Mouse (Mus musculus): Measurements from ENCODE around the gene Igflr1. TPM values are rescaled to one million over a fixed set of nuclear protein-coding genes. Genes with fewer than 3 reads are reported as not detected.

The Igflr1 gene
- total RNA-seq (2021) = 1 to 10 TPM; 1.5 to 1.7 TPM
- long read RNA-seq, experiment 1 = 0 reads
- long read RNA-seq, experiment 2, partial matches to known transcripts = 0 of 1 reads
- long read RNA-seq, experiment 2, other reads (novel, unspliced or antisense) = 1 of 1 reads

DNA sequence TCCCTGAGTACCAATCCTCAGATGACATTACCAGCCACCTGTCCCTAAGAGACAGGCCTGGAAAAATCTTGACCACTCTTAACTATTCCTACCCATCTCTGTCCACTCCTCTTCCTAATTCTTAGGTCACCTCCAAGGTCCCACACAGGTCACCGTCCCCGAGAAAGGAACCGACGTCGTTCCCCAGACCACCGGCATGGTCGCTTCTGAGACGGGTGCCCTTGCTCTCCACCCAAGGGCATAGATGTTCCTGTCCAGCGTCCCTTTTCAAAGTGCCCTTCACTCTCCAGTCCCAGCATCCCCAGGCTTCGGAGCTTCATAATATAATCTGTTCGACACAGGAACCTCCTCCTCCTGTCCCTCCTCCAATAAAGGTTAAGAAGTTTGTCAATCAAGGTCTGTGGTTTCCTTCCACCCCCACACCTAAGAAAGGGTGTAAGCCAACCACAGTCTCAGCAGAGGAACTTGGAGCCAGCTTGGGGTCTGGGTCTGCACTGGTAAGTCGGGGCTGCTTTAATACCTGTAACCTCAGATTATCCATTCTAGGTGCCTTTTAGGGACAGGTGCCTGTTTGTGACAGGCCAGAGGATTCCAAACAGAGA is at the start of gene Igflr1:
Gene Igflr1 (plus strand): TSS at position 458 of the 602 bp plus-strand sequence.
- DNase-seq (ENCODE audit: low spot score in 2 of 2) = no peak

- no peak for DNase-seq (ENCODE audit: low spot score in 2 of 2)
Observed at GRCm38 (mm10) chr7:30518325-30518724, 46.9 kb upstream of the Igflr1 start.

- no peak for DNase-seq (ENCODE audit: low spot score in 2 of 2)
Observed at GRCm38 (mm10) chr7:30520396-30520795, 44.8 kb upstream of the Igflr1 start.

DNA sequence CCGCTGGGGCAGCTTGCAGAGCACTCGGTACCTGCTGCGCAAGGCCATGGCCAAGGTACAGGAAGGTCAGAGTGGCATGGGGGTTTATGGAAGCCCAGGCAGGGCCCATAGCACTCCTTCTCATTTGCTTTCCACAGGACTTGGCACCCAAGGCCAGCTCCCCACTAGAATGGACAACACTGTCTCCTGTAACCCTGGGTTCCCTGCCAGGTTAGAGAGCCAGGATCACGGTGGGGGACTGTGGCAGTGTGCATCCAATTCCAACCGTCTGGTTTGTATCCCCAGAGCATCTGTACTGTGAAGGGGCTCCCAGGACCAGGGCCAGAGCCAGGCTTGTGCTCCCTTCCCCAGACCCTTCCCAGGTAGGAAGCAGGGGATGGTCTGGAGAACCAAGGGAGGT is 44.4 kb upstream of the Igflr1 start:
- no peak for DNase-seq (ENCODE audit: low spot score in 2 of 2)

GRCm38 (mm10) chr7:30522871-30523270 is 42.4 kb upstream of the Igflr1 start:
- DNase-seq (ENCODE audit: low spot score in 2 of 2) = no peak

DNA sequence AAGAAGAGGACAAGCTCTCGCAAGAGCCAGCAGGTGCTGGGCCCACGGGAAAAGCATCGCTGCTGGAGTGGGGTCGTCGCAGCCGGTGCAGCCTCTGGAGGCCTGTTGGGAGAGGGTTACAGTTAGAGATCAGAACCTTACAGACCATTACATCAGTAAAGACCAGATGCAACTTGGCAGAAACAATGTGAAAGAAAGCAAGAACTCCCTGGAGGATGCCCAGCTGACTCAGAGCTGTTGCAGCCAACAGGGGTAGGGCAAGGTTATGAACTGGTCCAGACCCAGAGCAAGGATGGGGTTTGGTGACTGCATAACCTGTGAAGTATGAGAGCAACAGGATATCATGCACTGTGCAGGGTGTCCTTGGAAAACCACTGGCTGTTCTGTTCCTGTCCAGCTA is 40.7 kb upstream of the Igflr1 start:
- no peak for DNase-seq (ENCODE audit: low spot score in 2 of 2)

- no peak for DNase-seq (ENCODE audit: low spot score in 2 of 2)
Observed at GRCm38 (mm10) chr7:30525954-30526353, 39.3 kb upstream of the Igflr1 start.

GRCm38 (mm10) chr7:30526399-30526798 is 38.8 kb upstream of the Igflr1 start:
- no peak for DNase-seq (ENCODE audit: low spot score in 2 of 2)

DNA sequence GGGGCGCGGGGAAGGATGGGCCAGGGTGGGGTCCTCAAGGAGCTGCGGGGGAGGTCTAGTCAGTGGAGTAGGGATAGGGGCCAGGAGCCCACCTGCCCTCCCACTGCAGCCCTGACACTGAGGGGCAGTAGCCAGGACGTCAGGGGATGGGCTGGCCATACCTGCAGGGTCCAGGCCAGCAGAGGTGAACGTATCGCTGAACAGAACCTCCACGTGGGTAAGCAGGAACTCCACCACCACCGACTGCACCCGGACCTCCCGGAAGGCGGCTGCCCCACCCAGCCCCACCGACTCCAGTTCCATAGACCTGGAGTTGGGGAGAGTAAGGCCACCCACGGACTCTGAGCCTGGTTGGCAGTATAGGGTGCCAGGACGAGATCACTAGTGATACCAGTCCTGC is 38.2 kb upstream of the Igflr1 start:
- no peak for DNase-seq (ENCODE audit: low spot score in 2 of 2)

GRCm38 (mm10) chr7:30531291-30531815 is 33.9 kb upstream of the Igflr1 start:
- no peak for DNase-seq (ENCODE audit: low spot score in 2 of 2)

DNA sequence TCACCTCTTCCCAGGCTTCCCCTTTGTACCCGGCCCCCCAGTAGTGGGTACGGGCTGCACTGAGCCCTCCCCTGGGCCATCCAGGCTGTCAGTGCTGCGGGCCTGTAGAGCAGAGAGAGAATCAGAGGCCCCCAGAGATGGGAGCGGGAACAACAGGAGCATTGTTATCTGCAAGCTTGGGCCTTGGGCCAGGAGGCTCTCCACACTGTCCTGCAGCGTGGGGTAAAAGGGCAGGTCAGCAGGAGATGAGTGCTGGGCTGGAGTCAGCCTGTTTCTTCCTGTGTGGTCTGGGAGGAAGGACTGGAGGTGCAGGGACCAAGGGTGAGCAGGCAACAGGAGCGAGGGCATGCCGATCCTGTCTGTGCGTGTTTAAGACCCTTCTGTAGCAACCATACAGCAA is 32.3 kb upstream of the Igflr1 start:
- peak in 1 of 2 experiments; percentile 47 for DNase-seq (ENCODE audit: low spot score in 2 of 2)

- no peak for DNase-seq (ENCODE audit: low spot score in 2 of 2)
Observed at GRCm38 (mm10) chr7:30533941-30534632, 31.1 kb upstream of the Igflr1 start.

- DNase-seq (ENCODE audit: low spot score in 2 of 2) = peak; percentile 92 to 96
Observed at GRCm38 (mm10) chr7:30534633-30535577, 30.3 kb upstream of the Igflr1 start, which contains the start of gene Arhgap33. Arhgap33 (minus strand) TSS chr7:30535060.

- DNase-seq (ENCODE audit: low spot score in 2 of 2) = no peak
Observed at GRCm38 (mm10) chr7:30540572-30540971, 24.7 kb upstream of the Igflr1 start.

DNA sequence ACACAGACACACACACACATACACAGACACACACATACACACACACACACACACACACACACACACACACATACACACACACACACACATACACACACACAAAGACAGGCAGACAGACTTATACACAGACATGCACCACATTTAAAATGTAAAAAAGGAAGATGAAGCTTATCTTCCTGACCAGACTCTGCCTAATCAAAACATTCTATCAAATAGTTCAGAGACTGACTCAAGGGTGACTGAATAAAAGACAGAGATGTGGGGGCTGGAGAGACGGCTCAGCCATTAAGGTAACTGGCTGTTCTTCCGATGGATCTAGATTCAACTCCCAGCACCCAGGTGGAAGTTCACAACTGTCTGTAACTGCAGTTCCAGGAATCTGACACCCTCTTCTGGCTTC is 20.9 kb upstream of the Igflr1 start:
- no peak for DNase-seq (ENCODE audit: low spot score in 2 of 2)

DNA sequence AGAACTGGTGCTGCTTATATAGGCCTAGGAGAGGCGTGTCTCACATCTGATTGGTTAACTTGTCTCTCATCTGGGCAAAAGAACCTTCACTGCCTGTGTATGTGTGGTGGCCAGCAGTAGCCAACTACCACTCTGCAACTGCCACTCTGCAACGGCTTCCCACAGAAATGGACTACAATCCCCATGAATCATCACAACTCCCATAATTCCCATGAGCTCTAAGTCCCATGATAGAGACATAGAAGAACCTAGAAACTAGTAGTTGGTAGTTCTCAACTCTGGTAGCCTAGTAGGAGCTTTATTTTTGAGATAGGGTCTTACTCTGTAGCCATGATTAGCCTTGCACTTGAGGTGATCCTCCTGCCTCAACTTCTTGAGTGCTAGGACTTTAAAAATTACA is 15.3 kb upstream of the Igflr1 start:
- no peak for DNase-seq (ENCODE audit: low spot score in 2 of 2)

DNA sequence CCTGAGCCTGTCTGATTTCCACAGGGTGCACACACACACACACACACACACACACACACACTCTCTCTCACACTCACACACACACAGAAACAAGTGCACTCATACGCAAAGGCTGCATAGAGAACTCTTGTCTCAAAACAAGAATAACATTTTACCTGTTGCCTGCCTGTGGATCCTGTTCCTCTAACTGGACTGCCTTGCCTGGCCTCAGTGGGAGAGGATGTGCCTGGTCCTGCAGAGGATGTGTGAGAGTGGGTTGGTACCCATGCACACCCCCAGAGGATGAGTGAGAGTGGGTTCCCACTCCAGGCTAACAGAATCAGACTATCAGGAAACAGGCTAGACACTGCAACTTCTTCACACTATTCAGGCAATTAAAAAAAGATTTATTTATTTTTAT is 14.6 kb upstream of the Igflr1 start:
- DNase-seq (ENCODE audit: low spot score in 2 of 2) = no peak

DNA sequence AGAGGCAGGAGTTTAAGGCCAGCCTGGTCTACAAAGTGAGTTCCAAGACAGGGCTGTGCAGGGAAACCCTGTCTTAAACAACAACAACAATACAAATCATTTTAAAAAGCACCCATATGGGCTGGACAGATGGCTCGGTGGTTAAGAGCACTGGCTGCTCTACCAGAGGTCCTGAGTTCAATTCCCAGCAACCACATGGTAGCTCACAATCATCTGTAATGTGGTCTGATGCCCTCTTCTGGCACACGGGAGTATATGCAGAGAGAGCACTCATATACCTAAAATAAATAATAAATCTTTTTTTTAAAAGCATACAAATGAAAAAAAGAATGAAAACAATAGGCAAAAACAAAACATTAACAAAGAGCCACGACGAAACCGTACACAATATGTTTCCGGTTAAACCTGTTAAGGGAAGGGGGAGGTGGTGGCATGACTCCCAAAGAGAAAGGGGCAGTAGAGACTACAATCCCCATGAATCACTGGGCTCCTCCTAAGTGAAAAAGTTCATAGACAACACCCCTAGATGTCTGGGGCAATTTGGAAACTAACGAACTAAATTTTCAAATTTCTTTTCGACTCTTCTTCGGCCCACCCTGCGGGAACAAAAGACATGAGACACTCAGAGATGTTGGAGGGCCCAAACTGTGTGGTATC is 13.7 kb upstream of the Igflr1 start:
- no peak for DNase-seq (ENCODE audit: low spot score in 2 of 2)

DNA sequence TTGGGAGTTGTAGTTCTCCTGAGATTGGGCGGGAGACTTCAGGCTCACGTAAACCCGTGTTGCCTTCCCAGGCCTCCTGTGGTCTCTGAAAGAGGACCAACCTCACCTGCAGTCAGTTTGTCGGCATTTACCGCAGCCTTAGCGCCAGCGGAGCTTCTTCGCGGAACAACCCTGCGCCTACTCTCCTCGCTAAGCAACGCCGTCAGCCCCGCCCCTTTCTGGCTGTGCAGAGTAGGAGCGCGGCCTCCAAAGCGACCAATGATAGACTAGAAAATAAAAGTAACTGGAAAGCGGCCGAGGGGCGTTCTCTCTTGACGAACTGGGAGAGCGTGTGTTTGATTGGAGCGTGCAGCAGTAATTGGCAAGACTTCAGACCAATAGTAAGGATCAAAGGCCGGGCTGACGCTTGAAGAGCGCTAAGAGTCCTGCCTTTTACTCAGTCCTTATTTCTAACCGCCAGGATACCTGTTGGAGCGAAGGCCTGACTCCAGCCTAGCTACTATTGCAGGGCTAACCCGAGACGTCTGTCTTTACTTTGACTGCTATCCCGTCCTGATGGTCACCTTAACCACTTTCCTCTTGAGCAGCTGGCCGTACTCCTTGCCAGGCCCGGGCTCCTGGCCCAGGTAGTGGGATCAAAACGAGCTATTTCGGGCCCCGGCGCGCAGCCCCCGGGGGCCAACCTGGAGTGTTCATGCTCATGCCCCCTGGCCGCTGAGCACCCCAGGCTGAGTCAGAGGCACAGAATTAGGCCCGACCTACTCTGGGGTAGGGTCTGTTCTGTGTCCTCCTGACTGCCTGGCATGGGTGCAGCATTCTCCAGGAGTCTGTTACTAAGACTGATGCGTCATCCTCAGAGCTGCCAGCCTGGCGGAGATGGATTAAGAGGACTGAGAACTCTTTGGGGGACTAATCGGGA is 12.9 kb upstream of the Igflr1 start, which contains the start of the genes Hspb6 and Proser3:
Gene Hspb6 (plus strand): TSS at position 77 of the 919 bp plus-strand sequence.
Gene Proser3 (minus strand): TSS at position 198 of the 919 bp plus-strand sequence.
- peak; percentile 91 to 98 for DNase-seq (ENCODE audit: low spot score in 2 of 2)

Measured in gastrocnemius, postnatal 4 days (tissue).